Mouse (Mus musculus) ZHBTc4 (cell line): ENCODE data around the gene Gm20388.
A peak's percentile ranks its signal among the peaks of the same experiment; 100 is the strongest.

Experiments used
- DNase-seq: peaks from one replicate; pipeline ENCODE4 v3.0.0-alpha.2; 2011; ENCODE audit warnings: low read depth, low spot score

The Gm20388 gene

DNA sequence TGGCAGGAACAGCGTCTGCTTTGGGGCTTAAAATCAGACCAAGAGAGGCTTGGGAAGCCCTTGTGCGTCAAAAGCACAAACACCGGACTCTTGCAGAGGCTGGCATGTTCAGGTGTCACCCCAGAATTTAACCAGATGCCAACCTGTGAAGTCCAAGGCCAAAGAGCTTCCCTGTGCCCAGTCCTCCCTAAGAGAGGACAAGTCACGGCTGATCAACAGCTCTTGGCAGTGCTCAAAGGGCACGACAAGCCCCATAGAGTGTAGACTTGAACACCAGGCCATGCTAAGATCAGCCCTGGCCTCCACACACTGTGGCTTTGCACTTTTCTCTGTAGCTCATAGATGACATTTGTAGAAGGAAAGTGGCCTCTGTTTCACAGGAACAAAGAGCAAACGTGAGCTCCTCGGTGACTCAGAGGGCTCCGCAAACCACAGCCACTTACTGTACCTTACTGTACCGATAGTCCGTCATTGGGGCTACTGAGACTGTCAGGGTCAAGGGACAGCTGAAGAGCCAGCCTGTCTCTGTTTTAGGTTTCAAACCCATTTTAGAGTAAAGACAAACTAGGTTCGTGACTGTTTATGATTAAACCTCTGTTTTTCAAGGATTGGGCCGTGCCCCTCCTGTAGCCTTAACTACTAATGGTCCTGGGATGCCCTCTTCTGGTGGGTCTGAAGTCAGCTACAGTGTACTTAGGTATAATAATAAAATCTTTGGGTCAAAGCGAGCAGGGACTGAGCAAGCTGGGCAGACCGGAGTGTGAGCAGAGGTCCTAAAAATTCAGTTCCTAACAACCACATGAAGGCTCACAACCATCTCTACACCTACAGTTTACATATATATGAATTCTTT, 2022.3 kb downstream of the Gm20388 start:
- peak; percentile 40 for DNase-seq

DNA sequence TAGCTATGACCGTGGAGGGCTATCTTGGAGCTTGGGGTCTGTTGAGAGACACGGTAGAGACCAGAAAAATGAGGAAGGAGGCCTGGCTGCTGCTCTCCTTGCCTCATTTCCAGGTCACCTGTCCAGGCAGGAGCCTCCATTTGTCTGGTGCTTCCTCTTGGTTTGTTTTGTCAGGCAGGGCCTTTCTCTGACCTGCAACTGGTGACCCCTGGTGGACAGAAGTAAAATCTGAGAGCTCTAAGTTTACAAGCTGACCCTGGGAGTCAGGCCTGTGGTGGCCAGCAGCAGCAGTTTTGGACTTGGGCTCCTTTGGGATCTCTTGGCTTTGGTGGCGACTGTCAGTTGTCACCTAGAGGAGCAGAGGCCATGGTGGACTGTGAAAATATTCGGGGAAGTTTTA, 2023.9 kb downstream of the Gm20388 start:
- peak; percentile 53 for DNase-seq

DNA sequence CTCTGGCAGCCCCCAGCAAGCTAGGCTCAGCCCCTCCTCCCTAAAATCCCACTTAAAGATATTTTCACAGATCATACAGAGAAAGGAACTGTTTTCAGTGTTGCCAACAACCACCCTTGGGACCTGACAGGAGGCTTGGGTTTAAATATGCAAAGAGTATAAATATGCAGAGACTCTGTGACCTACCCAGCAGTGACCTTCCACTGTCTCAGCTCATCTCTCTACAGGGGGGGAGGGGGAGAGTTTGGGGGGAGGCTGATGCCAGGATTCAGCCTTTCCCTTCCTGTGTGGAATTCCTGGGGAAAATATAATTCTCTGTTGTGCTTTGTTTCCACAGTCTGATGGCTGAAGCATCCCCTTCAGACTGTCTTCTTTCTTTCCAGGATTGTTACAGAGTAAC, 2024.3 kb downstream of the Gm20388 start:
- DNase-seq, result no peak

DNA sequence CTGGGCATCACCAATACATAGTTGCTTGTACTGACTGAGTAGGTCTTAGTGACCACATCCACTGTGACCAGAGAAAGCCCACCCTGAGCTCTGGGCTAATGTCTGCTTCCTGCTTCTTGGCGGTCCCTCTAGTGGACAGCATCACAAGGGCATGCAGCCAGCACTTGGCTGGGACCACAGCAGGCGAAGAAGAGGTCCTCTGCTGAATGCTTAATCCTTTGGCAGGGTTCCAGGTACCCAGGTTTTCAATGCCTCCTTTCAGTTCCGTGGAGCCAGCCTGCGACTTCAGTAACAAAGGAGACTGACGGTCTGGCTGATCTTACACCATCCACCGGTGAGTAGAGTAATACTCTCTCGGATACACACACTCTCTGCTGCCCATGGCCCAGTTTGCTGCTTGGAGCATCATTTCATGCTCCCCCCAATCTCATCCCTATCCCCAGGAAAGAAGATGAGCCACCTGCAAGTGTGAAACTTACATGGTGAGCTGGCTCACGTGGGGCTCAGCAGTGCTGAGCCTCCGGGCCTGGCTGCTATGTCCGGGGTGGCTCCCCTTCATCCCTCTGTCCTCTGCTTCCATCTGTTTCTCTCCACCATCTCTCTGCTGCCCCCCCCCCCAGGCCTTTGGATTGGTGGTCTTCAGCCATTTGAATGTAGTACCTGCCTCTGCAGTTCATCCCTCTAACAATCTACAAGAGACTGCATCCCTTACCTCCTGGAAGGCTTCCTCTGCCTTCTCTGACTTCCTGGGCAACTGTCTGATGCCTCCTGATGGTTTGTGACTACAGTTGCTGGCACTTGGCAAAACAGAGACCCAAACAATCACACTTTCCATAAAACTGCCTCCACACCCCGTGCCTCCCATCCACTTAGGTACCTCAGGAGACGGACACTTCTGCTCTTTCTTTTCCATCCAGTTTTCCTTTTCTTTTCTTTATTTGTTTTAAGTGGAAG, 2025.0 kb downstream of the Gm20388 start:
- DNase-seq, result peak; percentile 74

DNA sequence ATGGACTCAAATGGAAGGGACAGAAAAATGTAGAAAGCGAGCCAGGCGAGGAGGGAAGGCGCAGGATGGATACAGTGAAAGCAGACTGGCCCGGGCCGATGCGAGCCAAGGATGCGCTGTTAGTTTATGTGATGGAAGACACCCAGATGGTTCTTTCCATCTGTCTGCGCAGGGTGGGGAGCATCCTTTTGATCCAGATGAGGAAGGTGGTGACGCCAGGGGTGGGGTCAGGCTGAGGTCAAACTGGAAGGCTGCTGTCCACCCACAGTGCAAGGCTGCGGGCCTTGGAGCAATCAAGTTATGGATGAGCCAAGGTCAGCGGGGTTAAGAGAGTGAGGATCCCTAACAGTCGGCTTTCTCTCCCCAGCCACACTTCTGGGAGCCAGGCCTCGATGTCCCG, 2025.8 kb downstream of the Gm20388 start:
- no peak for DNase-seq

- DNase-seq, result no peak
Measured at GRCm38 (mm10) chr8:121938732-121939131, 2028.1 kb downstream of the Gm20388 start.

- DNase-seq, result no peak
Measured at GRCm38 (mm10) chr8:121943057-121943540, 2032.5 kb downstream of the Gm20388 start.

DNA sequence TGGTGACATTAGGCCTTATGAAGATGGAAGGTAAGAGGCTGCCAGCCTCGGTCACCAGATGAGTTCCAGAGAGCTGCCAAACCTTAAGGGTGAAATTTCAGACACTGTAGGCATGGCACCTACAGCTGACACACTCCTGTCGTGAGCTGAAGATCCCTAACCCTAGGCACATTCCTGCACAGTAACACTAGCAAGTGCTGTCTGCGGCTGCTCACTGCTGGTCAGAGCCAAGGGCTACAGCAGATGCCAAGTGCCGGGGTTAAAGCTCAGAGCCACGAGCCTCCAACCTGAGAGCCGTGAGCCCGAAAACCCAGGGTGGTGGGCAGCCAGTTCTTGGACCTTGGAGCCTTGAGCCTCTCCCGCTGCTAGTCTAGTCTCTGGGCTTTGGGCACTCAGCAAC, 2033.1 kb downstream of the Gm20388 start:
- DNase-seq, result no peak

- DNase-seq, result no peak
Measured at GRCm38 (mm10) chr8:121944831-121945230, 2034.2 kb downstream of the Gm20388 start, which contains the start of gene Car5a. Gene Car5a (minus strand): TSS chr8:121944904.

- no peak for DNase-seq
Measured at GRCm38 (mm10) chr8:121946351-121946750, 2035.7 kb downstream of the Gm20388 start.

- DNase-seq, result no peak
Measured at GRCm38 (mm10) chr8:121947047-121947752, 2036.6 kb downstream of the Gm20388 start.

DNA sequence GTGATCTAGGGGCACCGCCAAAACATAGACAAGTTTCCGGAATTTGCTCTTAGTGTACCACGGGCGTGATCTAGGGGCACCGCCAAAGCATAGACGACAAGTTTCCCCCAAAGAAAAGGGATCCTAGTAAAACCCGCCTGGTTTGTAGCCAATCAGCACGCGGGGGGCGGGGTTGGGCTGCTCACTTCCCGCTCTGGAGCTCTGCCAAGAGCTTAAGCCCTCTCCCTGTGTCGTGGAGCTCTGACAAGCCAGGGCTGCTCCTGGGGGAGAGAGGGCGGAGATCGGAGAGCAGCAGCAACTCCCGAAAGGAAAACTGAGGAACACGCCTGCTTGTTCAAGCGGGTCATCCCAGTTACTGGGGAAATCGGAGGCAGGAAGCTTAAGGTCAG, 2037.1 kb downstream of the Gm20388 start:
- peak; percentile 96 for DNase-seq

DNA sequence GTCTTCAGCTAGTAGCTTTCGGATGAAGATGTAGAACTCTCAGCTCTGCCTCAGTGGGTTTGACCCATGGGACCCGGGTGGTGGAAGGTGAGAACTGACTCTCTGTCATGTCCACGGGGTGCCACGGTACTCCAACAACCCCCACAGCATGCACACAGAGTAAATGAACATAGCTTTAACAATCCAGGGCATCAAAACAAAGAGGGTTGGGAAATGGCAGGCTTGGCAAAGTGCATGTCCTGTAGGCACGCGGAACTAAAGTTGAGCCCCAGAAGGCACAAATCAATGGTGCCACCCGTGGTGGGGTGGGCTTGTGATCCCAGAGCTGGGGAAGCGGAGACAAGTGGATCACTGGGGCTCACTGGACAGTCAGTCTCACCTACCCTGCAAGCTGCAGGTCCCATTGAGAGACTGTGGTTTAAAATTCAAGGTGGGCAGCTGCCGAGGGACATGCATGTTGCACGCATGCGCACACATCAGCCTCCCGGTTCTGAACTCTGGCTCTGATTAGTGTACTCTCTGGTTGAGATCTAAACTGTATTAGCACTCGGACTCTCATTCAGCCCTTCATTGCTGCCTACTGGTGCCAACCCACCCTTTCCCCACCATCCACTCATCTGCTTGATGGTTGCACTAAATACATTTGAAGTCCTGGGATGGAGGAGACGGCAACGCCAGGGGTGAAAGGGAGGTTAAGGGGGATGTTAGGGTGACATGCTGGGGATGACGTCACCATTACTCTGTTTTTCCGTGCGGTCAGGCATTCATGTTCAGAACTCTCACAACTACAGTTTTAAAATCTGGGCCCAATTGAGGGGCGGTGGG, 2037.9 kb downstream of the Gm20388 start:
- peak; percentile 43 for DNase-seq

DNA sequence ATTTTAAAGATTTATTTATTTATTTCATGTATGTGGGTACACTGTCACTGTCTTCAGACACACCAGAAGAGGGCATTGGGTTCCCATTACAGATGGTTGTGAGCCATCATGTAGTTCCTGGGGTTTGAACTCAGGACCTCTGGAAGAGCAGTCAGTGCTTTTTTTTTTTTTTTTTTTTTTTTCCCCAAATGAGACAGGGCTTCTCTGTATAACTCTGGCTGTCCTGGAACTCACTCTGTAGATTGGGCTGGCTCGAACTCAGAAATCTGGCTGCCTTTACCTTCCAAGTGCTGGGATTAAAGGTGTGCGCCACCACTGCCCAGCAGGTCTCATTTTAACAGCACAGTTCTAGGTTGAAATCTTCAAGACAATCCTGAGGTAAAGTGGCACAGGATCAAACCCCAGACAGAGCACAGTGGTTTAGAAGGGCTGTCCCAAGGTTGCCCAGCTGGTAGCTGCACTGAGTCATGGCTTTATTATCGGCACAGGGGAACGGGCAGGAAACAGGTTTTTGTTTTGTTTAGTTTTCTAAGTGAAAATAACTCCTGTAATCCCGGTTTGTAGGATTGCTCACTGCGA, 2038.7 kb downstream of the Gm20388 start, which contains the start of gene Banp:
Banp (plus strand) TSS at position 529 of the 579 bp plus-strand sequence.
- DNase-seq, result no peak

DNA sequence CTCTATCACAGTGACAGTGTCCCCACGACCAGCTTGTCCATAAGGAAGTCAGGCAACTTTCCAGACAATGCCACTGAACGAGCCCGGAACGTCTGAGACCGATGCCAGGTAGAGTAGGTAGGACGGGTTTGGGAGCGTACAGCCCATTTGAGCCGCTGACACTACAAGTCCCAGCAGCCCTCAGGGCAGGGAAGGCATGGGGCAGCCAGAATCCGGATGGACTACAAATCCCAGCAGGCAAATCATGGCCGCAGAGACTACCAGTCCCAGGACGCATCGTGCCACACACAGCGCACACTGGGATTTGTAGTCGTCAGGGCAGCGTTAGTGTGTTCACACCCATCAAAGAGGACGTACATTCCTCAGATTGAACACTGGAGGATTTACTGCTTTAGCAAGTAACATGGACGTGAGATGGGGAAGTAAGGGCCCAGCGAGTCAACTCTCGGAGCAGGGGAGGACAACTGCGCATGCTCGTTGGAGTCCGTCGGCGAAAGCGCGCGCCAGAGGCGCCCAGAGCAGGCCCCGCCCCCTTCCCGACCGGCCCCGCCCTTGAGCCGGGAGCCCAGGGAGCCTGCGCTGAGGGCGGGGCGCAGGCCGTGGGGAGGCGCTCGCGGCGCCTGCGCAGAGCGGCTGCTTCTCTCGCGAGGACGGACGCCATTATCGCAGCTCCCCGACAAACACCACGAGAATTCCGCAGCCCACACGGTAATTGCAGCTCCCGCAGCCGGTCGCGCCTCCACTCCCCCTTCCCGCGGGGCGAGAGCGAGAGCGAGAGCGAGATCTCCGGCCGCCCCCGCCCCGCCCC, 2039.5 kb downstream of the Gm20388 start:
- peak; percentile 99 for DNase-seq

DNA sequence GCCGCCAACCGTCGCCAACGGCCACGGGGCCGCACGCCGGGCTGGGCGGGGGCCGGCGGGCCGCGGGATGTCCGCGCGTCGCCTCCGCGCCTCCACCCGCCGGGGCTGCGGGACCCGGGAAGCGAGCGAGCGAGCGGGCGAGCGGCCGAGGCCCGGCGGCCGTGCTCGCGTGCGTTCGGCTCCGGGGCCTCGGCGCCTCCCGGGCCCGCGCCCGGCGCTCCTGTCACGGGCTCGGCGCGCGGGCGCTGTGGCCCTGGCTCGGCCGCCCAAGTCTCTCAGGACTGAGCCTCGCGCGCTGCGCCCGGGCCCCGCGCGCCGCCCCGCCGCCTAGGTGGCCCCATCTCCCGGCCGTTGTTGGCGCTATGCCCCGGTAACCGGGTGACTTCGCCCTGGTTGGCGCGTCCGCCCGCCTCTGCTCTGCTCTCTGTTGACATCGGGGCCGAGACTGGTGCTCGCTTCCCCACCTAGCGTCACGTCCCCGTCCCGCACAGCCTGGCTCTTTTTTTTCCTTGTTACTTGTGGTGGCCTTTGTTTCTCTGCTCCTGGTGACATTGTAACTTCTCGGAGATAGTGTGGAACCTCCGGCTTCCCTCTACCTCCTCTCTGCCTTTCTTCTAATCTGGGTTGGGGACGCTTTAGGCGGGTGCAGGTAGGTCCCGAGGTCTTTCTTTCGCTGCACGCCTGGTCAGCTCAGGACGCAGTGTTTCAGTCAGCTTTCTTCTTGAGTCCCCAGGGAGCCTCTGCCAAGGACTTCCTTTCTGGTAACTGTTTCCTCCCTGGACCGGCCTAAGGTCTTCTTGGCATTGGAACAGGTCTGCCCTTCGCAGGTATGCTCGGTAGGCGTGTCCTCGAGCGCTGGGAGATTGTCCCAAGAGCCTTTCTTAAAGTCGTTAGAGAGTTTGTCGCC, 2040.4 kb downstream of the Gm20388 start:
- peak; percentile 82 for DNase-seq

GRCm38 (mm10) chr8:121951656-121952009, 2041.0 kb downstream of the Gm20388 start:
- no peak for DNase-seq

DNA sequence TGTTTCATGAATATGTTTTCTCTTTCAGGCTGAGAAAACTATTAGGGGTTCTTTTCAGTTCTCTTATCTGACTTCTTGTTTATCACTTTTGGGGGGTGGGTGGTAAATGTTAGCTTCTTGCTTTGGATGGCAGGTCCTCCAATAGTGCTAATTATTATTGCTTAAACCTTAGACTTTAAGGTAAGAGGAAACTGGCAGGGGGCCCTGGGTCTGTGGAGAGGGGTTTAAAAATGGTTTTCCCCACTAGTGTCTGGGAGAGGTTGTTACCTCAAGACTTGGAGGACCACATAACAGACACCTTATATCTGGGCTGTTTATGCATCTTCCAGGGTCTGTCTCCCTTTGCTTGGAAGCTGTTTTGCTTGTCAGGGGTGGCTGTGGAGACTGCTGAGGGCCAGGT, 2041.5 kb downstream of the Gm20388 start:
- no peak for DNase-seq
